Mouse (Mus musculus): Measurements from ENCODE around the gene Kank1. TPM values are rescaled to one million over a fixed set of nuclear protein-coding genes. Genes with fewer than 3 reads are reported as not detected.
A peak's percentile ranks its signal among the peaks of the same experiment; 100 is the strongest.

Gene Kank1
- polyA plus RNA-seq, 1 experiment, result not detected

DNA sequence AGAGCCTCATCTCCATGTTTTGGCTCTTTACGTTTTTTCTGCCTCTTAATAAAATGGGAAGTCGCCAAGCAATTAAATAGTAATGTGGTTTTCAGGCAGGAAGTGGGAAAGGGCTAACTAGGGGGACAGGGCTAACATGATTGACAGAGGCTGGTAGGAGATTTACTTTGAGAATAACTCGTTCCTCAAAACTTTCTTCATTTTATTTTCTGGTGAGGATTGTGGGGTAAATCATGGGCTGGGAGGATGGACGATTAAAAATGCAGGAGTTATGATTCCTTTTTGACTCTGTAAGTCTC is 89.2 kb downstream of the Kank1 start:
- H3K4me1 ChIP-seq (ENCODE audit: control insufficient read depth, insufficient read depth, low read length), result no peaks in the 10 kb centered on the region
- TF ChIP-seq POLR2A (IDR thresholded peaks at IDR 0.05; ENCODE audit: borderline replicate concordance, low read depth, low read length) (no peak), CTCF (IDR thresholded peaks at IDR 0.05; ENCODE audit: low read depth, low read length) (no peak)
- no peak overlapping the region for H3K27ac ChIP-seq (ENCODE audit: insufficient read depth, low read depth, low read length)
- no peak overlapping the region for H3K4me3 ChIP-seq (ENCODE audit: insufficient read depth, low read length)

DNA sequence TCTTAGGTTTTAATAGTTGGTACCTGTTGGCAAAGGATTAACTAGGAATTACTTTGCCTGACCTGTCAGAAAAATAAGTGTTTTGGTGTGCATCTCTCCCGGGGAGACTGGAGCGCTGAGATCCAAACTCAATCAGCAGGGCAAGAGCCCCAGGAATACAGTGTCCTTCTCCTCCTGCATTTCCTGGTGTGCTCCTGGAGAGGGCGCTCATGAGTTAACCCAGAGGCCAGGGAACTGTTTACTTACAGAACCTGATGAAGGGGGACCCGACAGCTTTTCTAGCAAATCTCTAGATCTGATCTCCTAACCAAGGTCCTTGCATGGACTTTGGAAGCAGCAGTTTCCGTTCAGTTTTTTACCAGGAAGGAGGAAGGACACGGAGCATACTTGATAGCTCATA is 90.9 kb downstream of the Kank1 start:
- Histone ChIP-seq H3K4me1 (ENCODE audit: control insufficient read depth, insufficient read depth, low read length) (no peaks in the 10 kb centered on the region), H3K4me3 (ENCODE audit: insufficient read depth, low read length) (no peak overlapping the region), H3K27ac (ENCODE audit: insufficient read depth, low read depth, low read length) (no peak overlapping the region)
- TF ChIP-seq POLR2A (IDR thresholded peaks at IDR 0.05; ENCODE audit: borderline replicate concordance, low read depth, low read length) (no peak), CTCF (IDR thresholded peaks at IDR 0.05; ENCODE audit: low read depth, low read length) (no peak; the same call in 1 of the 2 replicates)

DNA sequence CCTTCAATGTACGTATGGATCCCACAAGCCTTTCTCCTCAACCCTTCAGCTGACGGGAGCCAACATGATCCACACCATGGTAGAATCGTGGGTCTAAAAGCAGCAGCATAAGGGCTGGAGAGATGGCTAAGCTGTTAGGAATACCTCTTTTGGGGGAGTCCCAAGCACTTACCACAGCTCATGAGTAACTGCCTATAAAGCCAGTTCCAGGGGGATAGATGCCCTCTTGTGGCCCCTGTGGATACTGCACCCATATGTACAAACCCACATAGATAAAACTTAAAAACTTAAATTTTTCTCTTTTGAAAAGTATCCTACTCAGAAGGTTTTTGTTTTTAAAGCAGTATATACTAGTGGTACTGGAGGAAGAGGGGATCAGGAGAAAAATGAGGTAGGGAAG is 97.6 kb downstream of the Kank1 start:
- Histone ChIP-seq H3K27ac (ENCODE audit: insufficient read depth, low read depth, low read length) (no peak overlapping the region), H3K4me1 (ENCODE audit: control insufficient read depth, insufficient read depth, low read length) (no peaks in the 10 kb centered on the region), H3K4me3 (ENCODE audit: insufficient read depth, low read length) (no peak overlapping the region)
- TF ChIP-seq POLR2A (IDR thresholded peaks at IDR 0.05; ENCODE audit: borderline replicate concordance, low read depth, low read length) (no peak), CTCF (IDR thresholded peaks at IDR 0.05; ENCODE audit: low read depth, low read length) (peak; percentile 47)

DNA sequence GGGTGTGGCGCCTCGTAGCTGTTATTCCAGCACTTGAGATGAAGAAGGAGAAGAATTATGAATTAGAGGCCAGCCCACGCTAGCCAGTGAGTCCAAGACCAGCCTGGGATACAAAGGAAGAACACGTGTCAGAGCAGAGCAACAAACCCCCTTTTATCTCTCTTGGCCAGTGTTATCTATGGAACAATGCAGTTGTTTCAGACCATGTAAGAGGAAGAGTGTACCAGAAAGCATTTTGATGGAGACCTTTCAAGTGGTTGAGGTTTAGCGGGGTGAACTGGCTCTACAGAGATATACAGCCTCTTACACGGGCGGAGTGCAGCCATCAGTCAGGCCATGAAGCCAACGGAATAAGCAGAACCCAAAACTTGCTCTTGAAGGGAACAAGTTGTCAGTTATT is 100.0 kb downstream of the Kank1 start:
- H3K27ac ChIP-seq (ENCODE audit: insufficient read depth, low read depth, low read length), result no peak overlapping the region
- TF ChIP-seq POLR2A (IDR thresholded peaks at IDR 0.05; ENCODE audit: borderline replicate concordance, low read depth, low read length) (no peak), CTCF (IDR thresholded peaks at IDR 0.05; ENCODE audit: low read depth, low read length) (no peak)
- peaks cover 3% of the 10 kb centered on the region; the same call in 1 of the 2 replicates for H3K4me1 ChIP-seq (ENCODE audit: control insufficient read depth, insufficient read depth, low read length)
- H3K4me3 ChIP-seq (ENCODE audit: insufficient read depth, low read length), result no peak overlapping the region

DNA sequence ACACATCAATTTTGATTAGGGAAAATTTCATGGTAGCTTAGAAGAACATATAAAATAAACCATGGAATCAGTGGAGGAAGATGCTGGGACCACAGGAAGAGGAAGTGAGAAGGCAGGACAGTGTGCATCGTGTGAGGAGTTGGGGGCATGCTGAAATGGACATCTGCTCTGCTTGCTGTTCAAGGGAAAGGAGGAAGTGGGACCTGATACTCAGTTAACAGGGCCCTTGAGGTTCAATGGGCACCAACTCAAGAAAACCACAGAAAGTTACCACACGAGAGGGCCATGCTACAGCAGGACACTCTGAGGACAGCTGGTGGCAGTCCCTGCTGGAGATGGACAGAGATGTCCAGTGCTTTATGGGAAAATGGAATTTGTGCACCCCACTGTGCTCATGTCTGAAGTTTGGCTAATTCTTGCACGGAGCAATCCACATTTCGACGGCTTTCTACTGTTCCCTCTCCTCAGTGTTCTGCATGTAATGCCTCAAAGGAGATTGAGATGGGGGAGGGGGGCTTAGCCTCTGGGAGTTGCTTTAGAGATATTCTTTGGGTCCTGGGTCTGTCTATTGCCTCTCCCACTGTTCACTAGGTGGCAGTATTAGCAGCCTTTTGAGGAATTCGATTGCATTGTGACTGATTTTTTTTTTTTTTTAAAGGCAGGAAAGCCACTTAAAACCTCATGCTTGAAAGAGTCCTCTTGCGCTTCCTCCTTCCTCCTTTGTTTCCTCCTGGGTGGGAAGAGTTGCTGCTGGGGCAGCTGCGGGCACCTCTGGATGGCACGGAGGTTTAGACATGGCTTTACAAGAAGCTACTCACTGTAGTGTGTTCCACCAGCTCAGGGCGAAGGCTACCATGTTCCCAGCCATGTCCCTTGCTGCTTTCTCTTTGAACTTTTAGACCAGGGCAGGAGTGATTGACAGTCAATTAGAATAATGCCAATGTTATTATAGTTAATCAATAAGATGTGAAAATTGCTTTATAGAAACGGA is 104.2 kb downstream of the Kank1 start:
- H3K27ac ChIP-seq (ENCODE audit: insufficient read depth, low read depth, low read length), result no peak overlapping the region
- TF ChIP-seq CTCF (IDR thresholded peaks at IDR 0.05; ENCODE audit: low read depth, low read length) (no peak), POLR2A (IDR thresholded peaks at IDR 0.05; ENCODE audit: borderline replicate concordance, low read depth, low read length) (no peak)

DNA sequence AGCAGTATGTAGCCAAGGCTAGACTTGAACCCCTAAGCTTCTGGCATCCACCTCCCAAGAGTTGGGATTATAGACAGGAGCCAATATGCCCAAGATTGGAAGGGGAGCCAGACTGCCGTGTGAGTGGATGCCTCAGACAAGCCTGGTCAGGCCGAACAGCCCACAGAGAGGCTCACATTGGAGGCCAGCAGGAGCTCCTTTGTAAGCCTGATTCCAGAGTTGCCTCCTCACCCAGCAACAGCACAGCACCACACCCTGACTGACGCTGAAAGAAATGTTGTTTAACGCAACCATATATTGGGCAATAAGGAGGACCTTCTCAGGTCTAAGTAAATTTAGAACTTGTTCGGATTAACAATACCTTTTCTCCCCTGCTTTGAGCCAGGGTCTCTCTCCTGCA is 105.3 kb downstream of the Kank1 start:
- TF ChIP-seq POLR2A (IDR thresholded peaks at IDR 0.05; ENCODE audit: borderline replicate concordance, low read depth, low read length) (no peak), CTCF (IDR thresholded peaks at IDR 0.05; ENCODE audit: low read depth, low read length) (no peak)
- Histone ChIP-seq H3K4me3 (ENCODE audit: insufficient read depth, low read length) (no peak overlapping the region), H3K27ac (ENCODE audit: insufficient read depth, low read depth, low read length) (no peak overlapping the region), H3K4me1 (ENCODE audit: control insufficient read depth, insufficient read depth, low read length) (peaks cover 3% of the 10 kb centered on the region; the same call in 1 of the 2 replicates)

More for the DNA sequence above, 104.2 kb downstream of the Kank1 start:
- Histone ChIP-seq H3K4me1 (ENCODE audit: control insufficient read depth, insufficient read depth, low read length) (peaks cover 3% of the 10 kb centered on the region; the same call in 1 of the 2 replicates), H3K4me3 (ENCODE audit: insufficient read depth, low read length) (no peak overlapping the region)

DNA sequence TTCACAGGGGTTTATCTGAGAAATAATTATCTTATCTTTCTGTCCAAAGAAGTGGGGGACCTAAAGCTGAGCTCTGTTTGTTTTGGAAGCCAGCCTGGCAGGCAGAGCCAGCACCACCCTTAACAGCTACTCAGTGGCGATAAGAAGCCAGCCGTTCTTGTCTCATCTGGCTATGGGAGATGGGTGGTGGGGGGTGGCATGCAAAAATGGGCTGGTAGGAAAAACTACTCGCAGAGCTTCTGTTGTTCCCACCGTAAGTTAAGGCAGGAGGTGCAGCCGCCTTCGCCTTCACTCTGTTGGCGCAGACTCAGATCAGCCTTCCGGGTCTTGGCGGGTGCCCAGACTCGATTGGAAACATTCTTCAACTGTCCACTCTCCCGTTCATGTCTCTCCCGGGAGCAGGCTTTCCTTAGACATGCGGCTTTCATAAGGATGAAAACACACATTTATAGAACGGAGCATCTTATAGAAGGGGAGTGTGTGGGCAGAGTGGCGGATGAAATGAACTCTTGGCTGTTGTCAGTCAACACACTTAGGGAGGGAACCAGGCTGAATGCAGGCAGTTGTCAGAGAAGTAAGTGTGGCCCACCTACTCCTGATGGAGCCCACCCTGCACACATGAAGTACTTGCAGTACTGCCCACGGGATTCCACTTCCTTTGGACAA is 107.0 kb downstream of the Kank1 start:
- H3K27ac ChIP-seq (ENCODE audit: insufficient read depth, low read depth, low read length), result no peak overlapping the region
- H3K4me1 ChIP-seq (ENCODE audit: control insufficient read depth, insufficient read depth, low read length), result peaks cover 3% of the 10 kb centered on the region; the same call in 1 of the 2 replicates
- H3K4me3 ChIP-seq (ENCODE audit: insufficient read depth, low read length), result no peak overlapping the region
- TF ChIP-seq CTCF (IDR thresholded peaks at IDR 0.05; ENCODE audit: low read depth, low read length), result no peak
- TF ChIP-seq POLR2A (IDR thresholded peaks at IDR 0.05; ENCODE audit: borderline replicate concordance, low read depth, low read length), result no peak

DNA sequence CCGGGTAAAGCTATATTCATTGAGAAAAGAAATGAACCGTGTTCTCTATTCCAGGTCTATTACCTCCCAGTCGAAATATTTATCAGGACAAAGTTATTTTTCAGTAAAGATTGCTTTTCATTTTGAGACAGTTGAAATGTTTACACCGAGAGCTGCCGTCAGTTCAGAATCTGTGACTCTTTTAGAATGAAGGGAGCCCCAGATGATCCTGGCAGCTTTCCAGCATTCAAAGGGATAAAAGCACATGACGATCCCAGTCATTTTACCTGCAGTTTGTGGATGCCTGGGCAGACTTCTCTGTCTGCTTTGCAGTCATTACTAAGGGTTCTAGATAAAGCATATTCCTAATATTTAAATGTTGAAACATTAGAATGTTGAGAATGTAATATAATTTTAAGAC is 107.6 kb downstream of the Kank1 start:
- no peak overlapping the region for H3K4me3 ChIP-seq (ENCODE audit: insufficient read depth, low read length)

DNA sequence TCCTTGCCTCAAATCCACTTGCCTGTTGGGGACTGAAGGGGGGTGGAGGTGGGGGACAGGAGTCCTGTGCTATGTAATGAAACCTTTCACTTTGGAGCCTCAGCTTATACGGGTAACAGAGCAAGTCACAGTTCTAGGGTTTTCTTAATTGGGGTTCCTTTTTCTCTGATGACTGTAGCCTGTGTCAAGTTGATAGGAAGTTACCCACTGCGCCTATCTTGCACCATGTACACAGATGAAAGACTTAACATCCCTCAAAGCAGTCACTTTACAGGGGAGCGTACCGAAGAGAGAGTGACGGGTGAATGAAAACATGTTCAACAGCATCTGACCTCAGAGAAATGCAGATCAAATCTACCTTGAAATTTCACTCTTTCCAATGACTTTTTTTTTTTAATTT is 109.2 kb downstream of the Kank1 start:
- H3K4me1 ChIP-seq (ENCODE audit: control insufficient read depth, insufficient read depth, low read length), result no peaks in the 10 kb centered on the region
- no peak overlapping the region for H3K27ac ChIP-seq (ENCODE audit: insufficient read depth, low read depth, low read length)
- TF ChIP-seq POLR2A (IDR thresholded peaks at IDR 0.05; ENCODE audit: borderline replicate concordance, low read depth, low read length) (no peak), CTCF (IDR thresholded peaks at IDR 0.05; ENCODE audit: low read depth, low read length) (no peak)
- no peak overlapping the region for H3K4me3 ChIP-seq (ENCODE audit: insufficient read depth, low read length)

More for the DNA sequence above, 107.6 kb downstream of the Kank1 start:
- H3K4me1 ChIP-seq (ENCODE audit: control insufficient read depth, insufficient read depth, low read length), result peaks cover 3% of the 10 kb centered on the region; the same call in 1 of the 2 replicates
- TF ChIP-seq POLR2A (IDR thresholded peaks at IDR 0.05; ENCODE audit: borderline replicate concordance, low read depth, low read length) (no peak), CTCF (IDR thresholded peaks at IDR 0.05; ENCODE audit: low read depth, low read length) (no peak)
- no peak overlapping the region for H3K27ac ChIP-seq (ENCODE audit: insufficient read depth, low read depth, low read length)

DNA sequence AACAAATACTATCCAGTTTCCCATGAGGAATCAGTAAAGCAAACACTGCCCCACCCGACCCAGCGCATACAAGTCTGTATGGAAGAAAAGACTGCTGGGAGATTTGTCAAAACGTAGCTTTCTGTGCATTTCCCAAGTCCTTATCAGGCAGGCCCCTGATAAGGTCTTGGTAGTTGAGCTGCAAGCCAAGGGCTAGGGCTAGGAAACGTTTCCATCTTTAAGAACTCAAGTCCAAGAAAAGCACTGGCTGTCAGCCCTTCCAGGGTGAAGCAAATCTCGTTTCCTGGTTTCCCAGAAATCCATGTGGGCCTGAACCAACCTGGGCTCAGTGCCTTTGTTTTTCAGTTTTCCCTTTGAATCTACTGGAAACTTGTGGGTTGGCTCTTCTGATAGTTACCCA is 110.7 kb downstream of the Kank1 start:
- Histone ChIP-seq H3K27ac (ENCODE audit: insufficient read depth, low read depth, low read length) (no peak overlapping the region), H3K4me3 (ENCODE audit: insufficient read depth, low read length) (no peak overlapping the region), H3K4me1 (ENCODE audit: control insufficient read depth, insufficient read depth, low read length) (no peaks in the 10 kb centered on the region)
- TF ChIP-seq CTCF (IDR thresholded peaks at IDR 0.05; ENCODE audit: low read depth, low read length) (no peak), POLR2A (IDR thresholded peaks at IDR 0.05; ENCODE audit: borderline replicate concordance, low read depth, low read length) (no peak)

Data from bone marrow macrophage, adult 2 months (primary cell).